Mouse (Mus musculus) right cerebral cortex, adult 18-20 months (tissue): ENCODE results near the gene Zfp760.
A peak's percentile ranks its signal among the peaks of the same experiment; 100 is the strongest.
"Not testable (repeated sequence)": the region's sequence is repeated elsewhere in the genome, so short reads cannot be mapped to it uniquely, and the experiment has no call there.

ENCODE experiments used
- DNase-seq: peaks from one replicate; pipeline ENCODE4 v3.0.0; 2022; ENCODE audit warnings: mixed read lengths

Zfp760 gene

DNA sequence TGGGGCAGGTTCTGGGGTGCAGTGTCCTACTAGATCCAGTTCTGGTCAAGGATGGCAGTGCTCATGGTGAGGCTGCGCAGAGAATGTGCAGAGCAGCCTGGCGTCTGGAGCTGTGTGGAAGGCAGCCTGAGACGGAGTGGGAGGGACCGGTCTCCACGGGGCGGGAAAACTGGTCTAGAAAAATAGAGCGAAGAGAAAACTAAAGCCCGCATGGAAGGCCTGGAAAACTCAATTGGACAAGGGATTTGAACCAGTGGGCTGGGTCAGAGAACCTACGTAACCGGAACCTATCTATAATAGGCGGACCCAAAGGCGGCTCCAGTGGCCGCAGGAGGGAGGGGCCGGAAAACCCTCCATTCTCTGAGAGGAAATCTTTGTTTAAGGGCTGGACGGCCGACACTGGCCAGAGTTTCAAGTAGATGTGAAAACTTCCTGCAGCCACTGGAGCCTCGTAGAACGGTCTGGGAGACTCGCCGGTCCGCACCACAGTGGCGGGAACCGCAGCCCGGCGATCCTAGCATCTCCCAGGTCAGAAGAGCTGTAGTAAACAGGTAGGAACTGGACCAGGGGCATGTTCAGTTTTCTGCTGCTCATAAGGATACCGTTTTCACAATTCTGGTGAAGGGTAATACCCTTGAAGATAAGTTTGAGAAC, at the start of gene Zfp760:
TSS of gene Zfp760 (plus strand) at position 399 of the 654 bp plus-strand sequence.
- peak; percentile 87 for DNase-seq

DNA sequence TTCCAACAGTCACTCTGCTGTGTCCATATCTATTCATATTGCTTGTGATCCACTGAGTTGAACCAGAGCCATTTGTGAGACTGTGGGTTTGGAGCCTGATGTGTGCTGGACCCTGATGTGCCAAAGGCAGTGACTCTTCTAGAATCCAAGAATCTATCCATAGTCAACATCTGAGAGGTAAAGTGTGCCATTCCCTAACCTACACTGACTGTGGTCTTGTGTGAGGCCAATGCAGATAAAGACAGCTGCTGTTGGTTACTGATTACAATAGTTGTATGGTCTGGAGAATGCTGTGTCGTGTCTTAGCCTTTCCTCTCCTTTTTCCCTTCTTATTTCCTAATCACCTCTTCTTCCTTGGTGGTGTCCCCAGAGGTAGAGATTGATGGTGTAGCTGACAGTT, 28.7 kb upstream of the Zfp760 start:
- DNase-seq, result not testable (repeated sequence)

GRCm38 (mm10) chr17:21679273-21680018, 28.1 kb upstream of the Zfp760 start:
- DNase-seq, result peak; percentile 90

DNA sequence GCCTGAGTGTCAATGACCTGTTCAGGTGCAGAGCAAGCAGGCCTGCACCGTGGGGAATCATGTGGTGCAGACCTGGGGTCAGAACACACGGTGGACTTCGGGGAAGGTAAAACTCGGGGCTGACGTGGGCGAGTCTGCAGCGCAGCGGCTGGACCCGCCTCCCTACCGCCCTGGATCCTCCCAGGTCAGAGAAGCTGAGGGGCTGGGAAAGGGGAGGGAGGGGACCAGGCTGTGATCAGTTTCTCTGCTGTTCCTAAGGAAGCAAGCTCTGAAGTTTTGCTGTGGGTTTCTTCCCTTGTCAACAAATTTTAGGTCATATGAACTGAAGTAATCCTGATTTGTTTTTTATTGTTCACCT, 27.5 kb upstream of the Zfp760 start:
- DNase-seq, result not testable (repeated sequence)

GRCm38 (mm10) chr17:21691560-21691959, 16.0 kb upstream of the Zfp760 start, which contains the start of gene Gm10226:
TSS of gene Gm10226 (plus strand) at chr17:21691860.
- DNase-seq, result no peak

- DNase-seq, result no peak
These were observed 14.2 kb upstream of the Zfp760 start for GRCm38 (mm10) chr17:21693342-21693741.

DNA sequence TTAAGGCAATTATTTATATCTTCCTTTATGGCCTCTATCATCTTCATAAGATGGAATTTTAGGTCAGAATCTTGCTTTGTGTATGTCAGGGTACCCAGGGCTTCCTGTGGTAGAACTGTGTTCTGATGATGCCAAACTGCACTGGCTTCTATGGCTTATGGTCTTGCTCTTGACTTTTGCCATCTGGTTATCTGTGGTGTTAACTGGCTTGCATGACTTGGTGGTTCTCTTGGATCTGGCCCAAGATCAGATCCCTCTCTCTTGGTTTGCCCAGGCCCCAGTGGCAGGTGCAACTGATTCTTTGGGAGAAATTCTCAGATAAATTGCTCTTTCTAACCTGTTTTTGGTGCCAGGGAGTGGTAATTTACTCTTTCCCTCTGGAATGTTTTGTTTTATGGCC, 11.5 kb upstream of the Zfp760 start:
- no peak for DNase-seq

- no peak for DNase-seq
These were observed 5.0 kb upstream of the Zfp760 start for GRCm38 (mm10) chr17:21702281-21703240.

- no peak for DNase-seq
These were observed 4.1 kb upstream of the Zfp760 start for GRCm38 (mm10) chr17:21703414-21703813.

DNA sequence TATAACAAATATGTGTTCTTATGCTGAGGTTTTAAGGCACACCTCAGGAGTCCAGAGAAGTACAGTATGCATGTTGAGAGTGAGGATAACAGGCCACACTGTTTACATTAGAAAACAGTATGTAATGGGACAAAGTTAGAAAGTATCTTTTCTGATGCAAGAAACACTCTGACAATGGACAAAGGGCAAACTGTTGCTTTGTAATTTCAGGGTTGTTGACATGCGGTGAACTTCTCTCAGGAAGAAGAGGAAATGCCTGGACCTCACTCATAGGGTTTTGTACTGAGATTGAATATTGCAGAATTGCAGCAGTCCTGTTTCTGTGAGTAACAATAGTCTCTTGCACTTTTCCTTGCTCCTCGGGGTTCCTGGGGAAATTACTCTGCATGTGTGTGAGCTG, 860 bp downstream of the Zfp760 start:
- no peak for DNase-seq

DNA sequence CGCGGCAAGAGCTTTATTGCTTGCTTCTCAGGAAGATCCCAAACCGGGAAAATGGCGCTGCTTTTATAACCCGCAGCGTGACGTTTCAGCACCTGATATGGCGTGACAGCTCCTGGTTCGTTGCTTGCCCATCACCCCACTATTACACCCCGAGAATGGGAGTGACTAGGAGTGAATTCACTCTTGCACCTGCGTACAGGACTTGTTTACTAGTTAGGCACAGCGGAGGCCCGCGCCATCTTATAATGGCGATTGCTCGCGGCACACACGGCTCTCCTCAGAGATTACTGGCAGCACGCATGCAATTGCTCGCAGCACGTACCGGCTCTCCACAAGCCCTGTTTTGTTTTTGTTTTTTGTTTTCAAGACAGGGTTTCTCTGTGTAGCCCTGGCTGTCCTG, 23.0 kb downstream of the Zfp760 start, which contains the start of gene Zfp229:
TSS of gene Zfp229 (plus strand) at position 301 of the 400 bp plus-strand sequence.
- not testable (repeated sequence) for DNase-seq

- DNase-seq, result no peak
These were observed 25.5 kb downstream of the Zfp760 start for GRCm38 (mm10) chr17:21733049-21733448.

GRCm38 (mm10) chr17:21733529-21734031, 26.0 kb downstream of the Zfp760 start:
- DNase-seq, result peak; percentile 46

GRCm38 (mm10) chr17:21752791-21753190, 45.2 kb downstream of the Zfp760 start:
- DNase-seq, result no peak

DNA sequence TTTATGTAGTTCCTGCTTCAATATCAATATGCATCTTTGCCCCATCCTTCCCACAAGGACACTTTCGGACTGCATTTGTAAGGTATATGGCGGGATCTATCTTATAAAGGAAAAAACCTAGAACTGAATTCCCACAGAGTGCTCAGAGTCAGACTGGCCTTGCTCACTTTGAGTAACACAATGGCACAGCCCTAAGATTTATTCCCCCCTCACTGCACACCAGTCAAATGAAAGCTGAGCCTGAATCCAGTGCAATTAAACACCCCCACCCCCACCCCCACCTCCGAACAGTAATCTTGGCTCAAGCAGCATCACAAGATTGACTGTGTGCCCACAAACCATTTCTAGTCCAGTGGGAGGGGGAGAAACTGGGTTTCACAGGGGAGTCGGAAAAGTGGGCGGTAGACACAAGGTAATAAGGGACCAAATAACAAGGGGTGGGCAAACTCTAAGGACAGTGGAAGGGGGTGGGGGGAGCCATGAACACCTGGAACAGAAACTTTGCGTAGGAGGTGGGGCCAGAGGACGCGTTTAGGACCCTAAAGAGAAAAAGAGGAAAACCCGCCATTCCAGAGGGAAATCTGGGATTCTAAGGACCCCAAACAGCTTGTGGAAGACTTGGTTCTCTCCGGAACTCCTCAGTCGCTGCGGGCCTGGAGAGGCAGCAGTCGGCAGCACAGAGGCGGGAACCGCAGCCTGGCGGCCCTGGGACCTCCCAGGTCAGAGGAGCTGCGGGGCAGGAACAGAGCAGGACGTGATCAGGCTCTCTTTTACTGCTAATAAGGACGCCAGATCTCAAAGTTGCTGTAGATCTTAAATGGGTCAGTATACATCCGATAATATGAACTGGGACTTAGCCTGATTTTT, 46.0 kb downstream of the Zfp760 start:
- DNase-seq, result no peak

DNA sequence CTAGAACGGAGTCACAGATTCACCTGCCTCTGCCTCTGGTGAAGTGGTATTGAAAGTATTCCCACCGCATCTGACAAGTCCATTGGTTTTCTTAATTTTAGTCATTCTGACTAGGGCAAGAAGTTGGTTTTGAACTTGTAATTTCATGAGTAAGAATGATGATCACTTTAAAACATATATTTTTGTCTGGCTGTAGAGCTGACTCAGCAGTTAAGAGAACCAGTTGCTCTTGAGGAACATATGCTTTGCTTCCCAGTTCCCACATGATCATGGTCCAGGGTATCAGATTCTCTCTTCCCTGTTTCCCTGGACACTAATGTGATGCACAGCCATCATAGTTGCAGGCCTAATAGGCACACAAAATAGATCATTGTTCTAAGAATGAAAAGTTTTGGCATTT, 62.8 kb downstream of the Zfp760 start:
- DNase-seq, result no peak
